Mouse (Mus musculus) limb, embryonic 15.5 days (tissue): Measurements from ENCODE around the gene Clip2. TPM values are rescaled to one million over a fixed set of nuclear protein-coding genes. Genes with fewer than 3 reads are reported as not detected.
"Not testable (repeated sequence)": the region's sequence is repeated elsewhere in the genome, so short reads cannot be mapped to it uniquely, and the experiment has no call there.

Experiments
- ATAC-seq: fragments of 200-750 bp; cut with Nextera tagmentation; 2 replicates; pipeline ENCODE4 v1.8.0; 2017; ENCODE audit warnings: low read depth, moderate TSS enrichment; ENCODE audit not compliant: insufficient number of reproducible peaks, low FRiP score, low TSS enrichment
- H3K27ac ChIP-seq: fragments of 300-500 bp; sonication (generic); 2 replicates; pipeline ENCODE4 v1.5.1; 2015; ENCODE audit warnings: moderate library complexity, mild to moderate bottlenecking, inconsistent platforms
- H3K27me3 ChIP-seq: fragments of 300-500 bp; sonication (generic); 2 replicates; pipeline ENCODE4 v1.6.1; 2015; ENCODE audit warnings: inconsistent platforms
- H3K36me3 ChIP-seq: fragments of 300-500 bp; sonication (generic); 2 replicates; pipeline ENCODE4 v1.6.1; 2015; ENCODE audit warnings: inconsistent platforms
- H3K4me1 ChIP-seq: fragments of 300-500 bp; sonication (generic); 2 replicates; pipeline ENCODE4 v1.6.1; 2015; ENCODE audit warnings: inconsistent platforms
- H3K4me2 ChIP-seq: fragments of 300-500 bp; sonication (generic); 2 replicates; pipeline ENCODE4 v1.6.1; 2015; ENCODE audit warnings: mild to moderate bottlenecking, inconsistent platforms
- H3K4me3 ChIP-seq: fragments of 300-500 bp; sonication (generic); 2 replicates; pipeline ENCODE4 v1.5.1; 2015; ENCODE audit warnings: mild to moderate bottlenecking, inconsistent platforms
- H3K9ac ChIP-seq: fragments of 300-500 bp; sonication (generic); 2 replicates; pipeline ENCODE4 v1.6.1; 2015; ENCODE audit warnings: inconsistent platforms
- H3K9me3 ChIP-seq: fragments of 300-500 bp; sonication (generic); 2 replicates; pipeline ENCODE4 v1.6.1; 2016; ENCODE audit warnings: inconsistent platforms
- WGBS: fragments of 180-500 bp; shearing (Covaris S2); methylation state at CpG from one replicate; pipeline ENCODE4 v1.1.7; 2015; 5-methylcytosine and 5-hydroxymethylcytosine counted together
- polyA plus RNA-seq: library from polyadenylated mRNA; unstranded; fragments of >200 nt; fragmentation: Nextera tagmentation; extraction: Ambion mirVana; gene quantifications from 2 replicates; pipeline ENCODE4 v1.2.1, GENCODE M21; 2015

Gene Clip2
- polyA plus RNA-seq, 1 experiment from 2014 or later: 3.9 TPM

GRCm38 (mm10) chr5:134483291-134483690 lies 68.9 kb downstream of the Clip2 start:
- H3K4me3 ChIP-seq: no peak overlapping the region
- H3K9me3 ChIP-seq: no peaks in the 10 kb centered on the region
- no peak overlapping the region for H3K9ac ChIP-seq
- H3K27ac ChIP-seq: no peak overlapping the region
- peaks cover 3% of the 10 kb centered on the region; the same call in 1 of the 2 replicates for H3K4me1 ChIP-seq
- WGBS: 83% methylated on average over 1 of the region's 1 CpGs
- no peak for ATAC-seq
- no peaks in the 10 kb centered on the region for H3K27me3 ChIP-seq
- H3K4me2 ChIP-seq: no peak overlapping the region
- H3K36me3 ChIP-seq: no peaks in the 10 kb centered on the region

- no peaks in the 10 kb centered on the region for H3K4me1 ChIP-seq
- ATAC-seq: no peak
- H3K9ac ChIP-seq: no peak overlapping the region
- no peak overlapping the region for H3K4me3 ChIP-seq
- 58% methylated on average over 11 of the region's 11 CpGs for WGBS
- no peaks in the 10 kb centered on the region for H3K36me3 ChIP-seq
- no peak overlapping the region for H3K27ac ChIP-seq
- no peaks in the 10 kb centered on the region for H3K27me3 ChIP-seq
- no peak overlapping the region for H3K4me2 ChIP-seq
- no peaks in the 10 kb centered on the region for H3K9me3 ChIP-seq
Observed at GRCm38 (mm10) chr5:134482331-134482730, 69.9 kb downstream of the Clip2 start.

- not testable (repeated sequence) for H3K27ac ChIP-seq, H3K4me3 ChIP-seq, ATAC-seq, H3K9ac ChIP-seq, H3K9me3 ChIP-seq, H3K36me3 ChIP-seq, H3K4me1 ChIP-seq, H3K4me2 ChIP-seq, H3K27me3 ChIP-seq
Observed at GRCm38 (mm10) chr5:134478886-134479285, 73.3 kb downstream of the Clip2 start.

GRCm38 (mm10) chr5:134475686-134476085 lies 76.5 kb downstream of the Clip2 start:
- ATAC-seq, H3K36me3 ChIP-seq, H3K9ac ChIP-seq, H3K27me3 ChIP-seq, H3K4me1 ChIP-seq, H3K9me3 ChIP-seq, H3K4me3 ChIP-seq, H3K4me2 ChIP-seq, H3K27ac ChIP-seq: not testable (repeated sequence)
- 86% methylated on average over 7 of the region's 7 CpGs for WGBS

- Histone ChIP-seq H3K4me2 (no peak overlapping the region), H3K9ac (no peak overlapping the region), H3K36me3 (no peaks in the 10 kb centered on the region), H3K4me3 (no peak overlapping the region), H3K27me3 (no peaks in the 10 kb centered on the region), H3K9me3 (no peaks in the 10 kb centered on the region), H3K27ac (no peak overlapping the region), H3K4me1 (no peaks in the 10 kb centered on the region)
- WGBS: 86% methylated on average over 6 of the region's 6 CpGs
- no peak for ATAC-seq
Observed at GRCm38 (mm10) chr5:134475006-134475605, 77.1 kb downstream of the Clip2 start.

DNA sequence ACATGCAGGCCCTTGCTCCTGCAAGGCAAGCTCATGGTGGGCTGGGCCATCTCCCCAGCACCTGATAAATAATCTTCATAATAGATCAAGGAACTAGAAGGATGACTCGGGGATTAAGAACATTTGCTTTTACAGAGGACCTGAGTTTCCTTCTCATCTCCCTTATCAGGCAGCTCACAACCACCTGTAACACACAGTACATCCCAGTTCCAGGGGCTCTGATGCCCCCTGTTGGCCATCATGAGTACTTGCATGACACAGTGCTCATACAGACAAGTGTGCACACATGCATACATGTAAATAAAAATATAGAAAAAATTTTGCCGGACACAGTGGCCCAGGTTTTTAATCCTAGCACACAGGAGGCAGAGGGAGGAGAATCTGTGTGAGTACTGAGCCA lies 78.3 kb downstream of the Clip2 start:
- WGBS: 90% methylated on average over 2 of the region's 2 CpGs
- Histone ChIP-seq H3K4me1 (no peaks in the 10 kb centered on the region; the same call in 1 of the 2 replicates), H3K27ac (no peak overlapping the region), H3K36me3 (no peaks in the 10 kb centered on the region), H3K4me2 (no peak overlapping the region), H3K9me3 (no peaks in the 10 kb centered on the region), H3K9ac (no peak overlapping the region), H3K27me3 (no peaks in the 10 kb centered on the region), H3K4me3 (no peak overlapping the region)
- ATAC-seq: no peak

DNA sequence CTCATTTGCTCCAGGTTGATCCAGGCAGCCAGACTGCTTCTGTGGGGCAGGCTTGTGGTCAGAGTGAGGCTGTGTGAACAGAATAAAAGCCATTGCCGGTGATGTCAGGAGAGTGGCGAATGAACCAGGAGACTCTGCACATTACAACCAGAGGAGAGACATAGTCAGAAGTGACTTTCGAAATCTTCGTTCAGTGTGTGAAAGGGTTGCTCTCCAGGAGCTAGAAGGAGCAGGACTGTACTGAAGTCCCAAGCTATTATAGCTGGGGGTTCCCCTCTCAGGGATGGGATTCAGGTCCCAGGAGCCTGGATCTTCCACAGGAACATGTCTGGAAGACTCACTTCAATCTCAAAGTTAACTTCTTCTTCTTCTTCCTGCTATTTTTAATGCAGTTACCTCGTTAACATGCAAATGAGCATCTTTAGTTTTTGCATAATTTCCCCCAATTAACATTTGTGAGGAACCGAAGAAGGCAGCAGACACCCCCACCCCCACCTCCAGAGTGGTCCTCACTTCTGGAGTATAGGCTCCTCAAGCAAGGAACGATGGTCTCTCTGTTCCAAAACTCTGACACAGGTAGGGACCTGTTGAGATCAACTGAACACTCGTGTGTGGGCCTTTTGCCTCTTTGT lies 81.6 kb downstream of the Clip2 start:
- no peak overlapping the region for H3K4me2 ChIP-seq
- H3K9me3 ChIP-seq: no peaks in the 10 kb centered on the region
- peaks cover 14% of the 10 kb centered on the region for H3K4me1 ChIP-seq
- WGBS: 79% methylated on average over 8 of the region's 8 CpGs
- no peak overlapping the region for H3K4me3 ChIP-seq
- no peaks in the 10 kb centered on the region for H3K27me3 ChIP-seq
- H3K36me3 ChIP-seq: no peaks in the 10 kb centered on the region
- ATAC-seq: no peak
- H3K27ac ChIP-seq: no peak overlapping the region
- no peak overlapping the region for H3K9ac ChIP-seq

GRCm38 (mm10) chr5:134469559-134470150 lies 82.6 kb downstream of the Clip2 start:
- no peak overlapping the region for H3K4me2 ChIP-seq
- H3K9me3 ChIP-seq: no peaks in the 10 kb centered on the region
- no peak for ATAC-seq
- H3K4me1 ChIP-seq: peaks cover 14% of the 10 kb centered on the region
- no peaks in the 10 kb centered on the region for H3K27me3 ChIP-seq
- H3K27ac ChIP-seq: no peak overlapping the region
- 86% methylated on average over 7 of the region's 7 CpGs for WGBS
- H3K4me3 ChIP-seq: no peak overlapping the region
- H3K36me3 ChIP-seq: no peaks in the 10 kb centered on the region
- H3K9ac ChIP-seq: no peak overlapping the region

DNA sequence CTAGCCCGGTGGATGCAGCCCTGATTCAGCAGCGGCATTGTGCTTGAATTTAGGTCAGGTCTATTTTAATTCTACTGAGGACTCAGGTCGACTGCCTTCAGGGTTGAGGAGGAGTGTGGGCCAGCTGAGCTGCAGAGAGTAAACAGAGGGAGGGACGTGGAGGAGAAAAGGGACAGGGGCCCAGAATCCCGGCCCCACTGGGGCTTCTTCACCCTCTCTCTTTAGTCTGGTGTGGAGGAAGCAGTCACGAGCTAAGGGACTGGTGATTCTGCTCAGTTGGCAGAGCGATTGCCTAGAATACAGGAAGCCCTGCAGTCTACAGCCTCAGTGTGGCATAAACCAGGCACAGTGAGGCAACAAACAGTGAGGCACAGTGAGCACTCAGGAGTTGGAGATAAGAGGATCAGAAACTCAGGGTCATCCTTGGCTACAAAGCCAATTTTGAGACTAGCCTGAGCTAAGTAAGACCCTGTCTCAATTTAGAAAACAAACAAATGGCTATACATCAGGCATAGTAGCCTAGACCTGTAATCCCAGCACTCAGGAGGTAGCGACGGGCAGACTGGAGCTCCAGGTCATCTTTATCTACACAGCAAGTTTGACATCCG lies 84.0 kb downstream of the Clip2 start:
- no peak overlapping the region for H3K4me3 ChIP-seq
- no peaks in the 10 kb centered on the region for H3K9me3 ChIP-seq
- H3K36me3 ChIP-seq: no peaks in the 10 kb centered on the region
- ATAC-seq: no peak
- H3K27ac ChIP-seq: no peak overlapping the region
- H3K27me3 ChIP-seq: no peaks in the 10 kb centered on the region
- WGBS: 66% methylated on average over 10 of the region's 10 CpGs
- no peak overlapping the region for H3K9ac ChIP-seq
- no peak overlapping the region for H3K4me2 ChIP-seq
- peaks cover 14% of the 10 kb centered on the region for H3K4me1 ChIP-seq

DNA sequence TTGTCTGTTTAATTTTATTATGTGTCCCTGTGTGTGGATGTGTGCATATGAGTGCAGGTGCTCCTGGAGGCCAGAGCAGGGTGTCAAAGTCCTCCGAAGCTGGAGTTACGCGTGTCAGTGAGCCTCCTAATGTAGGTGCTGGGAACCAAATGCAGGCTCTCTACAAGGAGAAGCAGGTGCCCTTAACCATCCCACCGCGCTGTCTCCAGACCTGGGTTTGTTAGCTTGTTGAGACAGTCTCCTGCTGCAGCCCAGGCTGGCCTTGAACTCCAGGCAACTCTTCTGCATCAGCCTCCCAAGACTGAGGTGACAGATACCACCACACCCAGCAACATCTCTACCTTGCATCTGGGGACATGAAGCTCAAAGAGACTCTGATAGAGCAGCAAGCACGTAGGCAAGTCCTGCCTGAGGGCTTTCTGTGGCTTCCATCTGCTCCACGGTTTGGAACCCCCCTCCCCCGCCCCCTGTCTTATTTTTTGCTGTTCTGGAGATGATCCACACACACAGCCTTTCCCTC lies 85.1 kb downstream of the Clip2 start:
- H3K27ac ChIP-seq: no peak overlapping the region
- H3K4me2 ChIP-seq: no peak overlapping the region
- no peaks in the 10 kb centered on the region for H3K9me3 ChIP-seq
- no peaks in the 10 kb centered on the region for H3K27me3 ChIP-seq
- H3K4me1 ChIP-seq: peaks cover 14% of the 10 kb centered on the region
- H3K36me3 ChIP-seq: no peaks in the 10 kb centered on the region
- ATAC-seq: no peak
- H3K4me3 ChIP-seq: no peak overlapping the region
- WGBS: 57% methylated on average over 8 of the region's 8 CpGs
- no peak overlapping the region for H3K9ac ChIP-seq

- H3K27ac ChIP-seq: no peak overlapping the region; the same call in 1 of the 2 replicates
- H3K9ac ChIP-seq: no peak overlapping the region
- peaks cover 14% of the 10 kb centered on the region for H3K4me1 ChIP-seq
- 24% methylated on average over 21 of the region's 21 CpGs for WGBS
- no peak for ATAC-seq
- H3K27me3 ChIP-seq: no peaks in the 10 kb centered on the region
- no peaks in the 10 kb centered on the region for H3K36me3 ChIP-seq
- H3K4me2 ChIP-seq: no peak overlapping the region
- no peak overlapping the region for H3K4me3 ChIP-seq
- H3K9me3 ChIP-seq: no peaks in the 10 kb centered on the region
Observed at GRCm38 (mm10) chr5:134466296-134467029, 85.8 kb downstream of the Clip2 start.
